Mouse (Mus musculus) megakaryocyte-erythroid progenitor cell, adult 5-6 weeks (primary cell): ENCODE measurements at regions not wholly inside any gene's neighbourhood (a gene's known extent, or its start where the extent isn't known, plus 50 kb on each side); places are given as distances from the start of the nearest gene placed in this dataset.

ENCODE experiments used
- ATAC-seq: replicated peaks from 2 replicates; pipeline ENCODE4 v1.8.0; 2016; ENCODE audit warnings: mild to moderate bottlenecking, inconsistent platforms; ENCODE audit not compliant: severe bottlenecking, poor library complexity, low FRiP score, low TSS enrichment

DNA sequence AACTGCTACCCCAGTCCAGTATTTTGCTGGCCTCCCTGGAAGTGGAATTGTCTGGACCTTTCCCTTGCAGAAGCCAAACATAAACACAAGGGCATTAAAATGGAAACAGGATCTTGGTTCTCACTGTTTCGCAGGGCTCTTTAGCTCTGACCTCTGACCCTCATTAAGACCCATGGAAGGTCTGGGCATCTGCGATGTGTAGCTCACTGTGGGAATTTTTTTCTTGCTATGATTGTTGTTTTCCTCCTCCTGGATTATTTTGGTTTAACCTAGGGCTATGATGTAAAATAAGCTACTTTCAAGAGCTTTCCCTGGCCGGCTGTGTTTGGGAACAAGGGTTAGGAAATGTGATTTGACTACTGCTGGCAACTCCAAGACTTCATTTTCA lies 158.1 kb upstream of the Dph6 start:
- ATAC-seq, result no peak

DNA sequence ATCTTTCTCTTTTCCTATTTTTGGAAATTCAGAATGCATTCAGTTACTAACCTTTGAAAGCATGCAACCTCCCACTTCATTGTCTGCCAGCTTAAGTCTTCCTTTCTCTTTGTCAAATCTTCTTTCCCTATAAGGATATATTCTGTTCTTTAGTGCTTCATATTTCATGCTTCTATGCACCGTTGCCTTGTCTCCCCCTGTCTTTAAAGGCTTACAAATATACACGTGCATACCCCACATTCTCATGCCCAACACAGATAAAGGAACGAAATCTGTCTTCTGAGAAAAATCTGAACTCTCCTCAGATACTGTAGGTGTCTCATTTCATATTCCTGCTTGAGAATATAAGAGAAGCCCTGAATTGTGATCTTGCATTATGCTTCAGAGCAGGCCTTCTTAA lies 167.9 kb upstream of the Dph6 start:
- no peak for ATAC-seq

DNA sequence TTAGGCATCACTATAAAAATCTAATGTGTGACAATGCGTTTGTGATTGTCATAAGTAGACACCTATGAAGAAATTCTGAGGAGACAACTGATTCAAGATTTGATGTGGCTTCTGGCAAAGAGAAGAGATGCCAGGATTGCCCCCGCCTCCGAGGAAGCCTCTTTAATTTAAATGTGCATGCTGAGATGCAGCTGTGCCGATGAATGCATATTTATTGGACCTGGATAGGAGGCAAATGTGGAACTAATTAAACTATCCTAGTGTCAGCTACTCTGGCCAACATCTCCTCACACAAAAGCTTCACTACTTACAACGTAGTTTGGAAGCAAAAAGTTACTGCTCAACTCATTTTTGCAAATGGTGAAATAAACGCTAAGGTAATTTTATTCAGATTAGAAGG lies 173.4 kb upstream of the Dph6 start:
- no peak for ATAC-seq

DNA sequence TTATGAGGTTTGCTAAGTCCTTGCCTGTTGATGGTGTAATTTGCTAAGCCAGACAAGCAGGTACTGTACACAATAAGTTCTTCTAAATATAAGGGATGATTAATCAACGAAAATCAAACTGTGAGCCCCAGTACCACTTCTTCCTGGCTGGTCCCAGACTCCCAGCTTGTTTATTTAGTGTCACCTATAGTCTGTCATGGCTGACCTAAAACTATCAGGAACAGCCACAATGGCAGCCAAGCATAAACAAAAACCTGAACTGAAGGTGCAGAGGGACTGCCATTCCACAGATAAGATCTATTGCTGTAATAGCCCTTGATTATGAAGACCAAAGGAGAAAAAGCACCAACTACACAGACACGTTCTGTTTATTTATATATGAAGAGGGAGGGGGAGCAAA lies 180.9 kb upstream of the Dph6 start:
- no peak for ATAC-seq

DNA sequence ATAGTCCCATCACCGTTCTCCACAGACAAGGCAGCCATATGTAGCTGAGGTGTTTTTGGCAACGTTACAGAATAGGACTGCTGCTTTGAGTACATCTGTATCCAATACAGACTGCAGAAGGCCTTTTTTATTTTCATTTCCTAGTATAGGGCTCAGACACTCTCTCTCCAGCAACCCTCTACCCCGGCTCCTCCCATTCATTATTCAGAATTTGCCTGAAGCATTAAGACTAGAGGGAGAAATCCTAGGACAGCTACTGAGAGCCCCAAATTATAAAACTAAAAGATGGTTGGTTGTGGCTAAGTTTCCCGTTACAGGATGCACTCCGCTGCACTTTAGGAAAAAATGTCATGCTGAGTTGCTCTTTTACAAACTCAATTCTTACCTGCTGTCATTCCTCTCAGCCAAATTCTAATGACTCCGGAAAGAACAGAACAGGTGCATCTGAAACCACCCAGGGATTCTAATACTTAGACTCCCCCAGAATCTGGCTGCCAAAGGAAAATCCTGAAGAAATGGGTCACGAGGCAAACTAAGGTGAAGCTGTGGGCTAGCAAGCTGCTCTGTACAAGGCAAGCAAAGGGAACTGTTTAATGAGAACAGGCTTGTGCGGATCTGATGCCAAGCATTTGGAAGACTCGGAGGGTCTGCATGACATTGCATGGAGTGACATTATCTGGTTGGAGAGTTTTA lies 189.1 kb upstream of the Dph6 start:
- ATAC-seq, result no peak

DNA sequence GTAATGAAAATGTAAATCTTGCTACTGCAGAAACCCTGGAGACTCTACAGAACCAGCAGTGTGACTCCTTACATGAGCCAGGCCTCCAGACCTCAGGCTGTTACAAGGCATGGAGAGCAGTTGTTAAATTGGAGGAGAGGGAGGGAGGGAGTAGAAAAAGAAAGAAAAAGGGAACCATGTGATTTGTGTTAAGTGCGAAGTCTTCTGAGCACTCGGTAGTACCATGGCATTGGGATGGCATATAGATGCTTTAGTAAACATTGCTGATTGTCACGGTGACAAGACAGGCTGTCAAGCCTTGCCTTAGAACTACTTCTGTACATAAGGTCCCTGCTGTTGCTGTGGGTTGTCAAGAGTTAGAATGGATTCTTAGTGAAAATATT lies 189.6 kb upstream of the Dph6 start:
- no peak for ATAC-seq

DNA sequence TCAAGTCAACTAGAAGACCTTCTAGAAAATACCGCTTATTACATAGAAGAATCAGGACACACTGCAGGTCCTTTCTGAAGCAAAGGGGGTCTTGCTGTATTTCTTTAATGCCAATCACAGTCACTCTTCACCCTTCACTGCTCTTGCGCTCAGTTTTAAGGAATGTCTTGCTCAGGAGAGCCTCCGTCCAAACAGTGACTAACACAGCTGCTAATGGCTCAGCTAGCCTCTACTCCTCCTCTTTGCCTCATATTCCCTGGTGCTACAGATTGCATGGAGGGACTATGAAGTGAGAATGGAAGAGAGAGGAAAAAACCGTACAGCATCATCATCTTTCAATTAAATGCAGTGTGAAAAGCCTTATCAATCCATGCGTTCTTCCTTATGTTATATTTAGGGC lies 193.7 kb upstream of the Dph6 start:
- no peak for ATAC-seq

DNA sequence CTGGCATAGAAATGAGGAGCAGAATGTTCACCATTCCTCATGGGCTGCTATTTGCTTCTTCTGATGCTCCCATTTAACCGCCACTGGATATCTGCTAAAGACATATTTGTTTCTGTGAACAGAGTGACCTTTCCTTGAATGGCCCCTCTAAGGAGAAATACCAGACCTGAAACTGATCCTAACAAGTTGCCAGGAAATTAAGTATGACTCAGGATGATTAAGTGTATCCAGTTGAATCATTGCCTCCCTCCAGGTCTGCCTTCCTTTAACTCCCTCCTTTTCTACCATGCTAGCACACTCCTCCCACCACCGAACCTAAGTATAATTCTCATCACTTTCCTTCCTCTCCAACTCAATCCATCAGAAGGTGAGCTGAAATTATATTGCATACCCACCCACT lies 194.2 kb upstream of the Dph6 start:
- ATAC-seq, result no peak

DNA sequence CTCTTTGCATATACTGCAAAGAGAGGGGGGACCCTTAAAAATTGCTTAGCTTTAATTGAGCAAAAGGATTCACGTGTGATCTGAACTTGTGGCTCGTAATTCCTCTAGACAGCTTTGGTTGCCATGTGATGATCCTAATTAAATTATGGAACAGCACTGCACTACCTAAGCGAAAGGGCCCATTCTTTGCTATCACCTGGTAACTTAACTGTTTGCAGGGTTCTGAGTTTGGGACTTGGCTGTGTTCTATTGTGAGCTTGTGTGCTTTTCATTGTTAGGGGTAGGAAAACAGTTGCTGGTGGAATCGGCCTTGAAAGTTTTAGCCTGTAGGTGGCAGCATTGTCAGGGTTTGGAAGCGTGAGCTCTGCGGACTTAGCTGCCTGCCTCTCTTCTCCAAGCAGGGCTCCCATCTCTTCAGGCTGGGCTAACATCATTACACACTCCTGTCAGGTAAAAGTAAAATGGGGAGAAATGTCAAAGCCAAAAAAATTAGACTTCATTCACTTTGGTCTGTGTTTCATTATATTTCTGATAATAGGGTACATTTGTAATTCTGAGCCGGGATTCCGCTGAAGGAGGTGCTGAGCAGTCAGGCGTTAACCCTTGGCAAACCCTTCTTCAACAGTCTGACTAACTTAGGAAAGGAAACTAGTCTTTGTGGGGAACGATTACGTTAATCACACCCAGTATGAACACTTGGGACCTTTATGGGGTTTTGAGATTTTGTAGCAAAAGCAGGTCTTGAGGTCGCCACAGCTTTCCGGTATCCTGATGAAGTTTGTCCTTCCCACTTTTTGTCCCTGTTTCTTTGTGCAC lies 199.2 kb upstream of the Dph6 start:
- ATAC-seq, result peak; percentile 93

DNA sequence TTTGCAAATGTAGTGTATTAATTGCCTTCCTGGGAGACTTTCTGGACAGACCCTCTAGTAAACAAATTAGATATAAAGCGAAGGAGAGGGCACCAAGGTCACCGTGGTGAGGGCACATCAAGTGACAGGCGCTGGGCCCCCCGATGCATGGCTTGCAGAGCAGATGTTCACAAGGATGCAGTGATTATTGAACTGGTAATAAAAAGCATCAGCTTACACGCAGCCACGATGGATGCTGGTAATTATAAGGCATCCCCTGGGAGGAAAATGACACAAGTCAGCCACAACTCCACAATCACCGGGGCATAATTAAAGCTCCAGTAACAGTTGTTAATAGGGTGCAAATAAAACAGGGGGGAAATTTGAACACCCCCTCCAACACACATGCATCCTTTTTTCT lies 217.5 kb upstream of the Dph6 start:
- no peak for ATAC-seq

DNA sequence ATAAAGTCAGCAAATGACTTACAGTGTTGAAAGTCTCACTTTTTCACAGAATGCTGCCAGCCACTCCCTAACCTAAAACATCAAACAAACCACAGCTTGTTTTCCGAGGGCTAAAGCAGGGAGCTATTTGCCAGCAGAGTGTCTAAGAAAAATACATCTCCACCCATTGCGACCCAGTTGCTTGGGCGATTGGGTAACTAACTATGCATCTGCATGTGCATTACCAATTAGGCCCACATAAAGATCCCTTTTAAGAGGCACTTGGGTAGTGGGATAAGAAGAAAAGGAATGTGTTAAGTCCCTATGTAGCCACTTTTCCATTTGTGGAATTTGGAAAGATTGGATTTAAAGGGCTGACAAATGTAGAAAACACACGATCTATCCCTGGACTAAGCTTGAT lies 218.3 kb upstream of the Dph6 start:
- ATAC-seq, result no peak

DNA sequence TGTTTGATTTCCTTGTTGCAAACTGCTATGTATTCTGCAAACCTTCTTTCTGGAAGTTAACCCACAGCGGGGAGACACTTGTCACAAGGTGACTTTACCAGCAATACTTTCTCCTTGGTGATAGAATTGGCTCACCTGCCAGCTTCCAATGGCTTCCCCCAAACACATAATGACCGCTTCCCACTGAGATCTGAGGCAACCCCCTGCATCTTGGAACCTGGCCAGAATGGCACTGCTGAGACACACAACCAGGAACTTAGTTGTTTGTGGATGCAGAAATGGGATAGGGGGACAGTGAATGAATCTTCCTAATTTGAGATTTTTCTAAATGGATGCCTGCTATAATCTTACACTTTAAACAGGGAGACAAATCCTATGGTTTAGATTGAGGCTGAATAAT lies 224.3 kb upstream of the Dph6 start:
- no peak for ATAC-seq

DNA sequence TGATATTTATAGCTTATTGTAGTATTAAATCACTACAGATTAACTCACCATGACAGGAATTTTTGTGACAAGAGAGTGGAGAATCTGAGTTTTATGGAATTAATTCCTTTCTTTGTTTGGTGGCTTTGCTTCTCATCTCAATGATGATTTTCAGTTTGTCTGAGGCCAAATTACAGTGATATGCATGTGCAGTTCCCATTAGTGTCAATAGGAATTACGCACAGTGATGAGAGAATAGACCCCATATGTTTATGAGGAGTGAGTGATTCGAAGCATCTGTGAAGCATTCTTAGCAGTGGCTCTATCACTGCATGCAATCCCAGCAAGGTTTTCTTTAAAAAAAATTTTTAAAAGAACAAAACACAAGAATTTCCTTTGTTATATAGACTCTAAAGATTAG lies 225.0 kb upstream of the Dph6 start:
- no peak for ATAC-seq

DNA sequence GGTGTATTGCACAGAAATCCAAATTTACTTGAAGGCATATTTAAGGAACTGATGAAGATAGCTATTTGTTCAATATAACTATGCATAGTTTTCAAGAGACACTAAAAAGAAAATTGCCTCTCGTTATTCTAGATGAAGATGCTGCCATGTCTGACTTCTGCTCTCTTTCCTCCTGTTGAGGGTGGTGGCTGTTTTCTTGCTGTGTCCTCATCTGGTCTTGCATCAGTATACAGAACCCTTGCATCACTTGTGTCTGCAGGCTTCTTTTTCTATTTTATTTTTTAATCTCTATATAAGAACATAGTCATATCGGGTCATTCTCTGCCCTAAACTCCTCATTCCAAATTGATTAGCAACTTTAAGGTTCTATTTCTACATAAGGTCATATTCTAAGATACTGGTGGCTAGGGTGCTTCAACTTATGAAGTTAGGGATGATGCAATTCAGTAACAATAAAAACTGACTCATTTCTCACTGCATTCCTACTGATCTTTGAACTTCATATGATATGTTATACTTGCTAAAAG lies 231.0 kb upstream of the Dph6 start:
- ATAC-seq, result no peak

DNA sequence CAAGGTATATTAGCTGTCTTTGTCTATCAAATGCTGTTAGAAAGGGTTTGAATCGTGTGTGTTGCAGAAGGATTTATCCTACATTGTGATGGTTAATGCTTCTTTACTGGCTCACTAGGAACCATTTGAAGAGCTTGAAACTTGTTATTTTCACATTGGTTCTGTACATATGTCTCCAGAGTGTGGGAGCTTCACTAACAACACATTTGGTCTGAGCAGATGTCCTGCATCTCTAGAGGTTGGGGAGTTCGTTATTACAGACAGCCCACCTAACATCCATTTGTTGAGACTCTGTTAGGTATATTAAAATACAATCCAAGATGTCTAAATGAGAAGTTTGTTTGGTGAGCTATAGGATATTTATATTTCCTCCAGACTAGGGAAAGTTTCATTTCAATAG lies 244.0 kb upstream of the Dph6 start:
- no peak for ATAC-seq

DNA sequence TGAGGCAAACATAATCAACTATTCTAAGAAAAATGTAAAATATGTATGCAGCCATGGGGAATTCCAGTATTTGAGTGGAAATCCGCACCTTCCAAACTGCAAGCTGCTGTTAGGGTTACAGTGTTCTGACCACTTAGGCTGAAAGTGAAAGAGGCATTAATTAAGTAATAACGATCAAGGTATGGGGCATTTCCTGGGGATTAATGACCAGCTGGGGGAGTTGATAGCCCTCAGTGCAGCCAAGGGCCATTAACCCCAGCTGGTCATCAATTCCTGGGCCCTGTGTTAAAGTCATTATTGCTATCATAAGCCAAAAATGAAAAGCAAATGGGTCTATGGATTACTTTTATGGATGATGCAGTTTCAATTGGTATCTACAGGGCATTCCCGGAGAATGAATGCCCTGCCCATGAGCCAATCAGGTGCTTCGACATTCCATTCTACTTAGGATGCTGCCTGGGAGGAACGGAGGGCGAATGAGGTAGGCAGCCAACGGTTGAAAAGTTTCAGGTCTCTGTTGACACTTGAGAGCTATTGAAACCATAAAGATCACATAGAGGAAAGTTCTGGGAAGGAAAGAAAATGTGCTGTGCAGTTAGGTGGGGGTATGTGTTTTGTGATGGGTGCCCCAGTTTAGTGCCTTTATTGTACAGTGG lies 257.2 kb upstream of the Dph6 start:
- ATAC-seq, result no peak

DNA sequence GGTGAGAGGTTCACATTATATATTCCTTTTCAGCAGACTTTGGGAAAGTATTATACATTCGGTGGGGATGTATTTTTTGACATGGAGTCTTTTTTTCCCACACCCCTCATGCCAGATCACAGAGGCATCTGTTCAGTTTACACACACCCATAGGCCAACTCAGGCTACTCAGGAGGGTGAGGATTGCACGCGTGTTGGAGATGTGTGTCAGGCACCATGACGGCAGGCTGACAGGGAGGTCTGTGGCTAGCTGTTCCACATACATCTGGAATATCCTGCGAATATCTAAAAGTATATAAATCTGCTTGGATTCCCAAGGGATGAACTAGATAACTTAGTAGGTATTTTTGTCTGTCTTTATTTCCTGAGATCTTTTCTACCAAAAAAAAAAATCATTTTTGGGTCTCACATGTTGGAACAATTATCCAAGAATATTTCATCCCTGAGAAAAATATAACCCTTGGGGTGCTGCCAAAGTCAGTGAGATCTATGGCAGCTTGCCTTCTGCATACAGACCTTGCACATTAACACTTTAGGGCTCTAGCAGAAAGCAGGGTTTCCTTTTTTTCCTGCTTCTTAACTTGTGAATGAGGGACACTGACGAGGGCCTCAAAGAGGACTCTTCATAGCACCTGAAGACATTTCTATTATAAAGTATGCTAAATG lies 260.4 kb upstream of the Dph6 start:
- ATAC-seq, result no peak

DNA sequence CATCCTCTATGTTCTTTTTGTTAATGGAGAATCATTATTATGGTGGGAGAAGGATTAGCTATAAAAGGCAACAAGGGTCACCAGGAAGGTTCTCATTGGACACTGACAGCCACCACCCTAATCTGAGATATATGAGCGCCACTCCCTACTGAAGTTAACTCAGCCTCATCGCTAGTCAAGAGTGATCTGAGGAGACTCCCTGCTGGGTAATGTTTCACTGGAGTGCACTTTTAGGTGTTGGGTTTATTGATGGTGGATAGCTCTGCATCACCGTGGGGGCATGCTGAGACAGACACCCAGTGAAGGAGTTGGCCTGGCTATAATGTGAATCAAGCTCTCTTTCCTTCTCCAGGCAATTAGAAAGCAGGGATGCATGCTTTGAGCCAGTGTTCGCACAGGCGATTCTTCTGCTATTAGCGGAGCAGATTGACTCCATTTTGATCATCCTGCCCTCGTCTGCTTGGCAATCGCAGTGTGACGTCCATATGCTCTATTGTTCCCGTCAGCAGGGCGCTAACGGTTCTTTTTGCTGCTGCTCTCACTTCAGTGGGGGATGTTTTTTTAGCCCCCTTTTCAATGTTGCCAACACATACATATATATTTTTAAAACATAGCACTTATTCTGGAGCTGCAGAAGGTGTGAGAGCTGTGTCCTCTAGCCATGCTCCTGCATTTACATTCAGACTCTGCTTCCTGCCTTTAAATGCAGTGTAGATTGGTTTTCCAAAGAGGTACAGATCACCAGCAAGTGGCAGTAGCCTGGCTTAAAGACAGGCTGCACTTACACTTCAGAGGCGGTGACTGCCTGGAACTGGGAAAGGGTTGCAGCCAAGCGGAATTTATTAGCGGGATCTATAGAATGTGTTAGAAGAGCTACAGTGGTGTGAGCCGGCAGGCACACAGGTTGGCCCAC lies 263.9 kb upstream of the Dph6 start:
- no peak for ATAC-seq

DNA sequence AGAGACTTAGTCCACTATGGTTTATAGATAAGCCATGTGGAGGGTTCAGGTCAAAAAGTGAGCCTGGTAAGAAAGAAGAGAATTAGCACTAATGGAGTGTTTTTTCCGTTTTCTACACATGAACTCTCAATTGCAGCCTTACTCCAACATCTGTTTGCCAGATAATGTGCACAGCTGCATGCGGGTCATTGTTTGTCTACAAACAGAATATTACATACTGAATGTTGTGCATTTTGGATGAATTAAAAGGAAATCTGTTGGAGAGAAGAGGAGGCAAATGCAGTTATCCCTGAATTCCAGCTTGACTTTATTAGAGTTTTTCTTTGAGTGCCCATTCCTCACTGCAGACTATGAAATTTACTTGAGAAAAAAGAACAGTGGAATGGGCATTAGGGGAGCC lies 269.1 kb upstream of the Dph6 start:
- ATAC-seq, result no peak
